Mouse (Mus musculus) embryo, embryonic 11 days (tissue): Measurements from ENCODE around the gene Msantd1.
A peak's percentile ranks its signal among the peaks of the same experiment; 100 is the strongest.

Source experiments
- DNase-seq: peaks from one replicate; pipeline ENCODE4 v3.0.0-alpha.2; 2015

Msantd1 gene

GRCm38 (mm10) chr5:34930151-34930975, 22.6 kb downstream of the Msantd1 start:
- DNase-seq = no peak

GRCm38 (mm10) chr5:34931091-34931490, 23.3 kb downstream of the Msantd1 start:
- no peak for DNase-seq

- DNase-seq = peak; percentile 24
Measured at GRCm38 (mm10) chr5:34931516-34932457, 24.0 kb downstream of the Msantd1 start.

GRCm38 (mm10) chr5:34932458-34932806, 24.6 kb downstream of the Msantd1 start:
- peak; percentile 29 for DNase-seq

- DNase-seq = no peak
Measured at GRCm38 (mm10) chr5:34933461-34933860, 25.6 kb downstream of the Msantd1 start.

GRCm38 (mm10) chr5:34941710-34942470, 34.1 kb downstream of the Msantd1 start:
- DNase-seq = peak; percentile 70

GRCm38 (mm10) chr5:34943428-34943827, 35.6 kb downstream of the Msantd1 start:
- DNase-seq = no peak

GRCm38 (mm10) chr5:34948861-34949760, 41.3 kb downstream of the Msantd1 start, which contains the start of gene Rgs12:
TSS of gene Rgs12 (plus strand) at chr5:34949445.
- peak; percentile 94 for DNase-seq

- DNase-seq = peak; percentile 63
Measured at GRCm38 (mm10) chr5:34949769-34950211, 42.0 kb downstream of the Msantd1 start.

GRCm38 (mm10) chr5:34950486-34951160, 42.8 kb downstream of the Msantd1 start:
- DNase-seq = no peak

- DNase-seq = no peak
Measured at GRCm38 (mm10) chr5:34951161-34951834, 43.5 kb downstream of the Msantd1 start.

- DNase-seq = no peak
Measured at GRCm38 (mm10) chr5:34954508-34954907, 46.7 kb downstream of the Msantd1 start.

GRCm38 (mm10) chr5:34955630-34956029, 47.8 kb downstream of the Msantd1 start:
- no peak for DNase-seq

- DNase-seq = no peak
Measured at GRCm38 (mm10) chr5:34956151-34956550, 48.3 kb downstream of the Msantd1 start.

- no peak for DNase-seq
Measured at GRCm38 (mm10) chr5:34957015-34957414, 49.2 kb downstream of the Msantd1 start.

- DNase-seq = no peak
Measured at GRCm38 (mm10) chr5:34960021-34960420, 52.2 kb downstream of the Msantd1 start.

- no peak for DNase-seq
Measured at GRCm38 (mm10) chr5:34965531-34965930, 57.7 kb downstream of the Msantd1 start.

GRCm38 (mm10) chr5:34968386-34968785, 60.6 kb downstream of the Msantd1 start:
- DNase-seq = no peak

GRCm38 (mm10) chr5:34972471-34972870, 64.7 kb downstream of the Msantd1 start:
- DNase-seq = no peak
